Mouse (Mus musculus): ENCODE measurements around the gene Macrod2.
"Not testable (repeated sequence)": the region's sequence is repeated elsewhere in the genome, so short reads cannot be mapped to it uniquely, and the experiment has no call there.

DNA sequence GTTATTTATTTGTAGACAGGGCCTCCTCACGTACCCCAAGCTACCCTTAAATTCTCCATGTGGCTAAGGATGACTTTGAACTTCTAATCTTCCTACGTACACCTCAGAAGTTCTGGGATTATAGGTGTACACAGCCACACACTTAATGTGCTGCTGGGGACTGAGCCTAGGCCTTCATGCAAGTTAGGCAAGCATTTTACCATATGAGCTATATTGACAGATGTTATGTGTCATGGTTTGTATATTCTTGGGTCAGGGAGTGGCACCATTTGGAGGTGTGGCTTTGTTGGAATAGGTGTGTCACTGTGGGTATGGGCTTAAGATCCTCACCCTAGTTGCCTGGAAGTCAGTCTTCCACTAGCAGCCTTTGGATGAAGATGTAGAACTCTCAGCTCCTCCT lies 347.8 kb downstream of the Macrod2 start:
- not testable (repeated sequence) for TF ChIP-seq CTCF, EP300 (IDR thresholded peaks at IDR 0.05; ENCODE audit: low read depth)
